Mouse (Mus musculus) kidney, embryonic 15.5 days (tissue): Measurements from ENCODE around the gene Umad1. TPM values are rescaled to one million over a fixed set of nuclear protein-coding genes. Genes with fewer than 3 reads are reported as not detected.

Source experiments
- ATAC-seq: fragments of 200-750 bp; cut with Nextera tagmentation; replicated peaks from 2 replicates; pipeline ENCODE4 v1.8.0; 2017; ENCODE audit warnings: moderate TSS enrichment; ENCODE audit not compliant: low FRiP score
- H3K27ac ChIP-seq: fragments of 300-500 bp; sonication (generic); 2 replicates; pipeline ENCODE4 v1.5.1; 2015; ENCODE audit warnings: mild to moderate bottlenecking, inconsistent platforms
- H3K27me3 ChIP-seq: fragments of 300-500 bp; sonication (generic); 2 replicates; pipeline ENCODE4 v1.6.1; 2015; ENCODE audit warnings: inconsistent platforms
- H3K36me3 ChIP-seq: fragments of 300-500 bp; sonication (generic); 2 replicates; pipeline ENCODE4 v1.6.1; 2015; ENCODE audit warnings: inconsistent platforms
- H3K4me1 ChIP-seq: fragments of 300-500 bp; sonication (generic); 2 replicates; pipeline ENCODE4 v1.6.1; 2015; ENCODE audit warnings: inconsistent platforms
- H3K4me2 ChIP-seq: fragments of 300-500 bp; sonication (generic); 2 replicates; pipeline ENCODE4 v1.6.1; 2015; ENCODE audit warnings: moderate library complexity, mild to moderate bottlenecking, inconsistent platforms
- H3K4me3 ChIP-seq: fragments of 300-500 bp; sonication (generic); replicated peaks from 2 replicates; pipeline ENCODE4 v1.5.1; 2015; ENCODE audit warnings: mild to moderate bottlenecking, inconsistent platforms
- H3K9ac ChIP-seq: fragments of 300-500 bp; sonication (generic); 2 replicates; pipeline ENCODE4 v1.6.1; 2015; ENCODE audit warnings: mild to moderate bottlenecking, inconsistent platforms
- H3K9me3 ChIP-seq: fragments of 300-500 bp; sonication (generic); replicated peaks from 2 replicates; pipeline ENCODE4 v1.6.1; 2016; ENCODE audit warnings: inconsistent platforms
- WGBS: fragments of 180-500 bp; shearing (Covaris S2); methylation state at CpG from one replicate; pipeline ENCODE4 v1.1.7; 2015; ENCODE audit warnings: mixed read lengths; 5-methylcytosine and 5-hydroxymethylcytosine counted together
- polyA plus RNA-seq: library from polyadenylated mRNA; unstranded; fragments of >200 nt; fragmentation: Nextera tagmentation; extraction: Ambion mirVana; gene quantifications from 2 replicates; pipeline ENCODE4 v1.2.1, GENCODE M21; 2015

Umad1 gene
- polyA plus RNA-seq, 1 experiment from 2014 or later: 24.4 TPM

DNA sequence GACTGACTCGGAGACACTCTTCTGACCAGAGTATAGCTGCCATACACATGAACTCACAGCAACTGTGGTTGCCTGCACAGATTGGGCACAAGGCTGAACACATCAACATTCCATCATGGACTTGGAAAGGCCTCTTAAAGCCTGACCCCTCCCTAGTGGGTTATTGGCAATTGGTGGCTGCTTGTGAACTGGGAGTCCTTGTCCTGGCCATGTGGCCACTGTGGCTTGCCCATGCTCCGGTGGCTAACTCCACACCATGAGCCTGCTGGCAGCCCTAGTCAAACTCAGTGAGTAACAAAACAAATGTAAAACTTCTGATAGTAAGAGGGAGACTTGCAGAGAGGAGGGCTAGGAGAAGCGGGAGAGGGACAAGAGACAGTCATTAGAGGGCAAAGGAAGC lies 213.0 kb downstream of the Umad1 start:
- H3K4me3 ChIP-seq: no peak overlapping the region
- 86% methylated on average over 3 of the region's 3 CpGs for WGBS
- no peaks in the 10 kb centered on the region for H3K27me3 ChIP-seq
- no peak overlapping the region for H3K27ac ChIP-seq
- H3K9ac ChIP-seq: no peak overlapping the region
- ATAC-seq: no peak
- peaks cover 19% of the 10 kb centered on the region for H3K4me1 ChIP-seq
- H3K9me3 ChIP-seq: no peaks in the 10 kb centered on the region
- no peaks in the 10 kb centered on the region for H3K36me3 ChIP-seq
- no peak overlapping the region for H3K4me2 ChIP-seq

DNA sequence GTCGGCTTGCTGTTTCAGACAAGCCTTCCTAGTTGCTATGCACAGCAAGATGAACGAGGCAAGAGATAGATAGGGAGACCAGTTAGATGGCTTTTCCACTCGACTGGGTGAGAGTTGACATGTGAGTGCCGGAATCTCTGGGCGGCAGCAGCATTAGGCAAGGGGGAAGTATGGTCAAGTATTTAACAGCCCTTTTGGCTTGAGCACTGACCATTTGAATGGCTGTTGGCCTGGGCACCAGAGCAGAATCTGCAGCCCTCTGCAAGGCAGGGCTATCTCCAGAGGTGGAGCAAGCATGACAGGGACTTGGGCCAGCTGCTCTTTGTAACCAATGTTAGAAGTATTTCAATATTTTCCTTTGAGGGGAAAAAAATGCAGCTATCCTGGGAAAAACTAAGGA lies 213.8 kb downstream of the Umad1 start:
- WGBS: 29% methylated on average over 5 of the region's 5 CpGs
- ATAC-seq: no peak
- no peak overlapping the region for H3K4me3 ChIP-seq
- H3K9me3 ChIP-seq: no peaks in the 10 kb centered on the region
- no peak overlapping the region for H3K9ac ChIP-seq
- H3K27me3 ChIP-seq: no peaks in the 10 kb centered on the region
- H3K4me1 ChIP-seq: peaks cover 14% of the 10 kb centered on the region
- H3K4me2 ChIP-seq: no peak overlapping the region
- H3K27ac ChIP-seq: peak overlapping the region; percentile 58
- no peaks in the 10 kb centered on the region for H3K36me3 ChIP-seq

DNA sequence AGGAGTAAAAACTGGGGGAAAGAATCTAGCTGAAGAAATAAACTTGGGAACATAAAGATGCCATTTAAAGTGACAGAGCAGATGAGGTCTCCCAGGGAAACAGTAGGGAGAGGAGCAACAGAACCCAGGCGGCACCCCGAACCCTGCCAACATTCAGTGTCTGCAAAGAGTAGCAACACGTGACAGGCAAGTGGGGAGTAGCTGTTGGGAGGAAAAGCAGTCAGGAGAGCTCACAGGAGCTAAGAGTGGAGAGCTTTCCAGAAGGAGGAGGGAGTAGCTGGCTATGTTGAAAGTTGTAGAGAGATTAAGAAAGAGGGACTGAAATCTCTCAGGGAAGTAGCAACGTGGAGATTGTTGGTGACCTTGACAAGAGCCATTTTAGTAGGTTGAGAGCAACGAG lies 214.4 kb downstream of the Umad1 start:
- Histone ChIP-seq H3K4me1 (peaks cover 14% of the 10 kb centered on the region), H3K27ac (peak overlapping the region; percentile 58), H3K9ac (no peak overlapping the region), H3K36me3 (no peaks in the 10 kb centered on the region), H3K4me2 (no peak overlapping the region), H3K9me3 (no peaks in the 10 kb centered on the region), H3K4me3 (no peak overlapping the region), H3K27me3 (no peaks in the 10 kb centered on the region)
- WGBS: 33% methylated on average over 5 of the region's 5 CpGs
- ATAC-seq: no peak

DNA sequence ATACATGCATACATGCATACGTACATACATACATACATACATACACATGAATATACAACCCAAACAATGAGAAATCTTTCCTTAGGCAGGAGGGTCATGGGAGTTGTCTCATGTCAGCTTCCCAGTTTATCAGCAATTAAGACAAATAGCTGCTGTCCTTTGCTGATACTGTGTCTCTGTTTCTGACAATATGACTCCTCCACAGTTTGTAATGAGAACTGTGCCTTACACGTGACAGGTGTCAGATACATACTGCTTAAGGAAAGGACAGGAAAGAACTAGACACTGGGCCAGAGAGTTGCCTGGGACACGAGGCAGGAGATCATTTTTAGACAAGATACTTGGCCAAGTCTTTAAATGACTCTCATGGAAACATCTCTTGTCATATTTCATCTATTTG lies 215.2 kb downstream of the Umad1 start:
- no peaks in the 10 kb centered on the region for H3K36me3 ChIP-seq
- no peak overlapping the region for H3K4me2 ChIP-seq
- no peak overlapping the region for H3K4me3 ChIP-seq
- 0 out of 2 replicates have a peak, but pooled peaks have one; percentile 22 for ATAC-seq
- 55% methylated on average over 3 of the region's 3 CpGs for WGBS
- H3K27ac ChIP-seq: no peak overlapping the region
- H3K9ac ChIP-seq: no peak overlapping the region
- no peaks in the 10 kb centered on the region for H3K9me3 ChIP-seq
- no peaks in the 10 kb centered on the region for H3K27me3 ChIP-seq
- H3K4me1 ChIP-seq: peaks cover 14% of the 10 kb centered on the region

DNA sequence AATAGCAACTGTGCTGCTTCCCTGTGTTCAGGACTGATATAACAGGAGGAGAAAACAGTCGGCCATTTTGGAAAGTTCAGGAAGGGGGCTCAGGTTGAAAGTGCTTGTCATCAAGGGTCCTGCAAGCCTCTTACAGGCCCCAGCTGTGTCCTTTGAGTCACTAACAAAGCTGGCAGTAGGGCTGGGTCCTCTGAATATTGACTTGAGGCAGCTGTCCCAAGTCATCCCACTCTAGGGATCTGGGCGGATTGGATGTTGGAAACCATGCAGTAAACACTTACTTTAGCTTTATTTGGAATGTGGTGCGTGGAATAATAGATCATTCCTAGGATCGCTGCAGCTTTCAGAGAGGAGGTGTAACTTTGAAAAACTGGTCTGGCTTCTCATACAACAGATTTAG lies 215.7 kb downstream of the Umad1 start:
- no peak overlapping the region for H3K9ac ChIP-seq
- peak; percentile 37 for ATAC-seq
- no peak overlapping the region for H3K4me2 ChIP-seq
- no peak overlapping the region for H3K27ac ChIP-seq
- no peaks in the 10 kb centered on the region for H3K27me3 ChIP-seq
- H3K9me3 ChIP-seq: no peaks in the 10 kb centered on the region
- no peak overlapping the region for H3K4me3 ChIP-seq
- 62% methylated on average over 4 of the region's 4 CpGs for WGBS
- no peaks in the 10 kb centered on the region for H3K36me3 ChIP-seq
- peaks cover 14% of the 10 kb centered on the region for H3K4me1 ChIP-seq

DNA sequence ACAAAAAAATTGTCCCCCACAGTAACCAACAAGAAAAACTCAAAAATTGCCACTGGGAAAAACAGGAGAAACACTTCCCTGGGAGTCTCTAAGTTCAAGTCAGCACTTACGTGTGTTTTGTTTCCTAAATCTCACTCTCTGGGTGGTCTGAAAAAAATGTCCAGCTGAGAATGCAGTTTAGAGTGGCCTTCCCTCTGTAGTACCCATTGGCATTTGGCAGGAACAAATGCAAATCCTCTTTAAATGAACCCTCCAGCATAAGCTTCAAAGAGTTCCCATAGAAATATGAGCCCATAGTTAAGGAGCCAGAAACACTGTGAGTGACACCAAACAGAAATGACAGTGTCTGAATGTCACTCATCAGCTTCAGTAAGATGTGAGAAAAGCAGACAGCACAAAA lies 220.1 kb downstream of the Umad1 start:
- H3K27ac ChIP-seq: no peak overlapping the region
- no peak overlapping the region for H3K4me2 ChIP-seq
- H3K9me3 ChIP-seq: no peaks in the 10 kb centered on the region
- H3K27me3 ChIP-seq: no peaks in the 10 kb centered on the region
- no peaks in the 10 kb centered on the region for H3K36me3 ChIP-seq
- ATAC-seq: no peak
- no peak overlapping the region for H3K4me3 ChIP-seq
- WGBS: 27% methylated on average over 1 of the region's 1 CpGs
- H3K9ac ChIP-seq: no peak overlapping the region
- peaks cover 3% of the 10 kb centered on the region; the same call in 1 of the 2 replicates for H3K4me1 ChIP-seq

DNA sequence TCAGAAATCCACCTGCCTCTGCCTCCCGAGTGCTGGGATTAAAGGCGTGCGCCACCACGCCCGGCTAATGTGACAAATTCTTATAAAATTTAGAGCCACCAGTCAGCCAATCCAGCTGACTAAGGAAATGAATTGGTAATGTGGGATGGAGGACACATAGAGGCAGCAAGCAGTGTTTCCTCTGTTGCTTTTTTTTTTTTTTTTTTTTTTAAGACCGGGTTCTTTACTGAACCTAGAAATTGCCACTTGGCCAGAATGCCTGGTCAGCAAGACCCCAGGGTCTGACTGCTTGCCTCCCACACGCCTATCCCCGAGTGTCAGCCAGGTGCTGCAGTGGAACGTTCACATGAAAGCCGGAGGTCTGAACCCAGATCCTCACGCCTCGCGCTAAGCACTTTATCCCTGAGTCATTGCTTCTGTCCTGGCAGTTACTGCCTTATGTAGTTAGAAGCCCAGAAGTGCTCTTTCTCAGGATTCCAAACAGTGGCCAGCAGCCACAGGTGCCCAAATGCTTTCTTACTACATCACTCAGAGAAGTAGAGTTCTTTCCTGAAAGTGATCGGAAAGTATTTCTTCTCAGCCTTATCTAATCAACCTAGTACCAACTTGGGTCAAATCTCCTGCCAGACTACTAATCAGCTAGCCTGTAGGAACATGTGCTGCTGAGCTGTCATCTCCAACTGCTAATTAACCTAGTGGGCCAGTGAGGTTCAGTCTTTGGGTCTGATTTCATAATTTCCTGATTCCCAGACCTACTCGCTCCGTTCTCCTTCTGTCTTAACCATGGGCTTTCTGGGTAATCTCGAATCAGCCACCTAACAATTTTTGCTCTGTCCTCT lies 225.6 kb downstream of the Umad1 start:
- H3K9ac ChIP-seq: no peak overlapping the region
- no peaks in the 10 kb centered on the region for H3K27me3 ChIP-seq
- no peak overlapping the region for H3K4me3 ChIP-seq
- no peaks in the 10 kb centered on the region for H3K36me3 ChIP-seq
- H3K4me1 ChIP-seq: 0 out of 2 replicates have a peak, but pooled peaks cover 5% of the 10 kb centered on the region
- no peaks in the 10 kb centered on the region for H3K9me3 ChIP-seq
- ATAC-seq: no peak
- H3K27ac ChIP-seq: no peak overlapping the region
- H3K4me2 ChIP-seq: no peak overlapping the region
- 82% methylated on average over 17 of the region's 17 CpGs for WGBS

DNA sequence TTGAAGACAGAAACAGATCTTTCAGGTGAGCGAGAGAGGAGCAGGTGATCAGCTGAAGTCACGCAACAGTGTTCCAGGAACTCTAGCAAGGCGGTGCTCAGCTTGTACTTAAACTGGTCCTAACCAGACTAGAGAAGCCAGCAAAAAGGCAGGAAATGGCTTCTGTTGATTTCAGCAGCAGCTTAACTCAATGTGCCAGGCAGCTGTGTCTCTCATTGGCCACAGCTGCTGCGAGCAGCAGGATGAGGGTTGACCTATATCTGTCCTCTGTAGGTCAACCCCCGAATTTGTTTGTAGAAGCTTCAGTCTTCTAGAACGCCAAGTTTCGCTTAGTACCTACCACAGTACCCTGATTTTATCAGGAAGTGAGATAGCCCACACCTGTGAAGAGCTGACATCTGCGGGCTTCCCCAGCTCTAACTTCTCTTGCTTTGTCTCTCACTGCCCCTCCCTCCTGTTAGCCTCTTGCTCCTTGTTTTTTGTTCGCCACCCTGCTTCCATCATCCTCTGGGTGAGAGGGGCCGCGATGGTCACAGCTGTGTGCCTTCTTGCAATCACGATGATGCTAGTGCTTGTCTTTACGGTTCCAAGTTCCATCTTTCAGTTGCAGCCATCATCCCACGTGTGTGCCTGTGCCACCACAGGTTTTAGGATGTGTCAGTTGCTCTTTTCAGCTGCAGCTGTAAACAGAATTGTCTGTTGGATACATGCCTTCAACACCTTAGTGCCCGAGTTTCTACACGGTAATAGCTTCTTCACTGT lies 226.5 kb downstream of the Umad1 start:
- ATAC-seq: peak; percentile 40; the same call in 1 of the 2 replicates
- no peak overlapping the region for H3K9ac ChIP-seq
- no peak overlapping the region for H3K4me2 ChIP-seq
- H3K27ac ChIP-seq: no peak overlapping the region
- H3K4me3 ChIP-seq: no peak overlapping the region
- WGBS: 75% methylated on average over 16 of the region's 16 CpGs
- H3K27me3 ChIP-seq: no peaks in the 10 kb centered on the region
- no peaks in the 10 kb centered on the region for H3K36me3 ChIP-seq
- H3K9me3 ChIP-seq: no peaks in the 10 kb centered on the region
- H3K4me1 ChIP-seq: 0 out of 2 replicates have a peak, but pooled peaks cover 5% of the 10 kb centered on the region

DNA sequence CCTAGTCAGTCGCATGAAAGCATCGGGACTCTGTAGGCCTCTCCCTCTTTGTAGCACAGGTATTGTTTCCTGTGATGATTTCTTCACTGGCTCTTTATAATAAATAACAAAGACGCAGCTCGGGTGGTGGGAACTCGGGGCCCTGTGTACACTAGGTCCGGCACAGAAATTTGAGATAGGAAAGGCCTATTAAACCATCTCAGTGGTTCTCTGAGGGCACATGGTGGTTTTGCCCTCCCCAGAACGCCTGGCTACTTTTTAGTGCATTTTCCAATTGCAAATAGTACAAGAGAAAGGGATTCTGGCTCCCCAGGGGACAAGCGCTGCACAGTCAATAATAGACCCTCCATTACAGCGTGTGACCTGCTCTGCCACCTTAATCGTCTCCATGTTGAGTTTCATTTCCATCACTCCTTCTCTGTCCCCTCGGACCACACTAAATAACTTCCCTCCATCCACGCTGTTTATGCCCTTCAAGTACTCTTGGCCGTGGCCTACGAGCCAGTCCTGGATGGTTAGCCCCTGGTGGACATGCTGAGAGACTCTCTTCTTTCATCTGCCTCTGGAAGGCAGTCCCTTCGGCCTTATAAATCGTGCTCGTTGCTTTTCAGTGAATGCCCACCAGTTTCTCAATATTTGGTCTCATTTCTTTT lies 227.4 kb downstream of the Umad1 start:
- H3K9ac ChIP-seq: no peak overlapping the region
- WGBS: 85% methylated on average over 17 of the region's 17 CpGs
- no peak for ATAC-seq
- H3K9me3 ChIP-seq: no peaks in the 10 kb centered on the region
- no peaks in the 10 kb centered on the region for H3K36me3 ChIP-seq
- no peak overlapping the region for H3K4me3 ChIP-seq
- H3K27ac ChIP-seq: no peak overlapping the region
- no peaks in the 10 kb centered on the region for H3K27me3 ChIP-seq
- H3K4me1 ChIP-seq: 0 out of 2 replicates have a peak, but pooled peaks cover 5% of the 10 kb centered on the region
- H3K4me2 ChIP-seq: no peak overlapping the region

DNA sequence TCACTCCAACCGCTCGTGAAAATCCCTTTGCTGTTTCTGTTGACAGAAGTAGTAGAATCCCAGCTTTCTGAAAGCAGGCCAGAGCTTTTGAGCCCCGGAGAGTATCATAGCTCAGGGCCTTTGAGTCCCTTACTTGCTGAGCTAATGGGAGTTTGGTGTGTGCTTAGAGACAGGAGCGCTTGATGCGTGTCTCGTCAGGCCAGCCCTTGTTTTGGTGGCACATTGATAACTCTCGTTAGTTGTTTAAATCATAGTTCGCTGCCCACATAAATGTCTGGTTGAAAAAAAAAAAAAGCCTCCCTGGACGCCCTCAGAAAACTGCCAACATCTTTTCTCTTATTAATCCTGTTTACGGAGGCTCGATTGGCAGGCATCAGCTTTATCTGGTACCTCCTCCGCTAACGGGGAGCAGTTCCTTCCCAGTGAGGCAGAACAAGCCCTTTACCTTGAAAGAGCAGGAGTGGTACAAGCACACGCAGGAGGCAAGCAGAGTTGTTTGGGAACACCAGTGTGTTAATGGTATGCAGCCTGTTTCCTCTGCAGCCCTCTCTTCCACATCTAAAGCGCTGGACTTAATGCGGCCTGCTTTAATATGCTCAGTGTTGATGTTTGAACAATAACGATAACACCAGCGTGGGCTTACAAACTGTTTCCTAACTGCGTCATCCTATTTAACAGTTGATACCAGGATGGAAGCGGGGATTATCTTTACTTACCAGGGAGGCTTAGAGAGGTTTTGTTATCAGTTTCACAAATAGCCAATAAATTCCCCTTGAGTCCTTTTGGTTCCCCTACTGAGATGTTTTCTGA lies 228.2 kb downstream of the Umad1 start:
- ATAC-seq: 0 out of 2 replicates have a peak, but pooled peaks have one; percentile 43
- 70% methylated on average over 20 of the region's 20 CpGs for WGBS
- H3K9ac ChIP-seq: no peak overlapping the region
- H3K4me1 ChIP-seq: 0 out of 2 replicates have a peak, but pooled peaks cover 5% of the 10 kb centered on the region
- no peaks in the 10 kb centered on the region for H3K36me3 ChIP-seq
- H3K4me3 ChIP-seq: no peak overlapping the region
- H3K9me3 ChIP-seq: no peaks in the 10 kb centered on the region
- no peaks in the 10 kb centered on the region for H3K27me3 ChIP-seq
- H3K27ac ChIP-seq: no peak overlapping the region
- H3K4me2 ChIP-seq: no peak overlapping the region

DNA sequence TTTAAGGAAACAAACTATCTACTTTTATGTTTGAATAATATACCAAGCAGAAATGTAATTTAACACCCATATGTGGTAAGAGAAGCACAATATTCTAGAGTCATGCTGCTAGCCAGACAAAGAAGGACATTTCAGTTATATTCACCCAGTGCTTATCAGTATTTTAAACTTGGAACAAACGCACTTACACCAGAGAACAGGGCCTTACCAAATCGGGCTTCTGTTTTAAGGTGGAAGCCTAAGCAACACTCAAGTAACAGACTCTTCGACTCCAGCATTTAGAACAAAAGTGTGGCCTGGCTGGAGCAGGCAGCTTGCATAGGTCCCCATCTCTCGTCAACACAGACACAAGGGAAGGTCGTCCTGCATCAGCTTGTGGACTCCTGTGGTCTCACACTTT lies 229.2 kb downstream of the Umad1 start:
- H3K4me1 ChIP-seq: 0 out of 2 replicates have a peak, but pooled peaks cover 5% of the 10 kb centered on the region
- no peak overlapping the region for H3K4me2 ChIP-seq
- ATAC-seq: no peak
- no peak overlapping the region for H3K27ac ChIP-seq
- H3K9me3 ChIP-seq: no peaks in the 10 kb centered on the region
- 74% methylated on average over 5 of the region's 5 CpGs for WGBS
- no peak overlapping the region for H3K9ac ChIP-seq
- no peaks in the 10 kb centered on the region for H3K27me3 ChIP-seq
- no peaks in the 10 kb centered on the region for H3K36me3 ChIP-seq
- no peak overlapping the region for H3K4me3 ChIP-seq
